Mouse (Mus musculus) frontal cortex, postnatal 25 days (tissue): ENCODE results near the gene Specc1.

Experiments
- DNase-seq, 2 experiments: peaks; one replicate each; pipeline ENCODE4 v3.0.0; 2022; ENCODE audit warnings: low spot score in 2 of 2

Gene Specc1

DNA sequence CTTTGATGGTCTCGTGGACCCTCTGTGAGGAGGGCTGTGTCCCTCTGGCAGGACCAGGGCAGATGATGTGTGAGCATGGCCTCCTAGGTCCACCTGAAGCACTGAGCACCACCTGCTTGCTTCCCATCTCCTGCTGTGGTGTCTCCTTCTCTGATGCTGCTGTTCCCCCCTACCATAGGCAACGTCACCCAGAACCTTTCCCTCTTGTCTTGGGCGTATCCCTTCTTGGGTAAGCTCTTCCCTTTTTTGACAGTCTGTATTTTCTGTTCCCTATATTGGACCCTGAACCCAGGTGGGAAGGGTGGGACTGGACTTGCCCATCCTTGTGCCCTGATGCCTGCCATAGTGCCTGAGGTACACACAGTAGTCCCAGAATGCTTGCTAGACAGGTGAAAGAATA is 56.9 kb downstream of the Specc1 start:
- no peak for DNase-seq

- DNase-seq, result no peak
Observed at GRCm38 (mm10) chr11:62015071-62015654, 58.6 kb downstream of the Specc1 start.

DNA sequence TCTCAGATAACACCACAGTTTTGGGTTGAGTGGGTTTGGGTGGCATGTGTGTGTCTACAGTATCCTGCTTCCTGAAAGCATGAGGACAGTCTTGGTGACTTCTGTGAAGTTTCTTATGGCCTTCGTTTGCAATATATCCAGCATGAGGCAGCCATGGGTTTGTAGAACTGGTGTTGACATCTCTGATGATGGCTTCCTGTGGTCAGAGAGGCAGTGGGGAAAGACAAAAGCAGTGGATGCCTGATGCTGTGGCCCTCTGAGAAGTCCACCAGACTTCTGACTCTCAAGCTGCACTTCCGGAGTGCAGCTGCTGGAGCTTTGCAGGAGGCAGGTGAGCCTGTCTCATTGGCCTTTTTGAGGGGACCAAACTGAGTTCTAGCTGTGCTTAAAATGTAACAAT is 60.4 kb downstream of the Specc1 start:
- no peak for DNase-seq

- DNase-seq, result no peak
Observed at GRCm38 (mm10) chr11:62018315-62019205, 62.0 kb downstream of the Specc1 start.

GRCm38 (mm10) chr11:62019857-62020256 is 63.3 kb downstream of the Specc1 start:
- no peak for DNase-seq

DNA sequence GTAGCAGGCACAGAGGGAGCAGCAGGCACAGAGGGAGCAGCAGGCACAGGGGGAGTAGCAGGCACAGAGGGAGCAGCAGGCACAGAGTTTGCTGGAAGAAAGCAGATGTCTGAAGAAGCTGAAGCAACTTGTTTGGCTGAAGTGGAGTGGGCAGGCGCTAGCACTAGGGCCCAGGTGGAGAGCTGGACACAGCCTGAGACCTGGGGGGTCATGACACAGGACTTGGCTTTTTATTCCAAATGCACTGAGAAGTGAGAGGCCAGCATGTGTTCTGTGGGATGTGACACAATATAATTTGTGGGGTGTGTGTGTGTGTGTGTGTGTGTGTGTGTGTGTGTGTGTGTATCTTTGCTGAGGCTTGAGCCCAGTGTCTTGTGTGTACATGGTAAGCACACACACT is 64.3 kb downstream of the Specc1 start:
- DNase-seq, result no peak

DNA sequence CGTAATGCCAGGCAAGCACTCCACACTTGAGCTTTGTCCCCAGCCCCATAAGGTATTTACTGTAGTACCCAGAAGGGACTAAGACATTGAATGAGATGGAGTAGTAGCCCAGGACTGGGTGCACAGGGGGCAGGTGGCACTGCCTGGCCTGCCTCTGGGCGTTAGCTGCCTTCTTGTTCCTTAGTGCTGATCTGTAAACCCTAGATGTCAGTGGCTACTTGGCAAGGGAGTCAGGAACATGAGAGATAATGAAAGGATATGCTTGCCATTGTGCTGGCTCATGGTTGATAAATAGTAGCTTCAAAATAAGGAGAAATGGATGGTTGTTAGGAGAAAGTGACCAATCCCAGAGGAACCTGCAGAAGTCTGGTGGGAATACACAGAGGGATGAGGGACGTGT is 65.5 kb downstream of the Specc1 start:
- DNase-seq, result no peak

GRCm38 (mm10) chr11:62022718-62023493 is 66.3 kb downstream of the Specc1 start:
- no peak for DNase-seq

DNA sequence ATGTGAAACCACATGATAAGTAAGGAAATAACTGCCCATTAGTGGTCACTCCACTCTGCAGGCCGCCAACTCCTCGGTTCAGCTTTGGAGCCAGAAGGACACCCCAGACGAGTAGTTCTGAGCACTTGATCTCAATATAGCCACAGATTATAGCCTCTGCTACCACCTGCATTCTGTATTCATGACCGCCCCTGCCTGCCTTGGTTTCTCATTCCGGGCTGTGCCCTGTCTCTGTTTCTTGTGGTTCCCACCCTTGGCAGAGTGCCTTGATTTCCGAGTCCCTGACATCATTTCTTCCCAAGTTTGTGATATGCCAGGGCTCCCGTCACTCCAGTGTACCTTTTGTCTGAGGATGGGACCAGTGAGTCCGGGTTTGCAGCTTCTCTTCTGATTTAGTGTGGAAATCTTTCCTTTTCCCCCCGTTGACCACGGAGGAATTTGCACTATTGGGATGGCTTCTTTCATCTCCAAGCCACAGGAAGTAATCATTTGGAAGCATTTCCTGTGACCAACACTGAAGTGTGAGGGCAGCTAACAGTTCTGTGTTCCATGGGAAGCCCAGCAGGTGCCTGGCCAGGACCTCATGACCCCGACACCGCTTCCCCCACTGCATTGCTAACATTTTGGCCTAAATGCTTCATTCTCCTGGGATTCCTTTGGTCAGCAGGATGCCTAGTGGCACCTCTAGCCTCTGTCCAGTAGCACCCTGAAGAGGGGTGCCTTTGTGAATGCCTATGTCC is 67.1 kb downstream of the Specc1 start:
- no peak for DNase-seq

DNA sequence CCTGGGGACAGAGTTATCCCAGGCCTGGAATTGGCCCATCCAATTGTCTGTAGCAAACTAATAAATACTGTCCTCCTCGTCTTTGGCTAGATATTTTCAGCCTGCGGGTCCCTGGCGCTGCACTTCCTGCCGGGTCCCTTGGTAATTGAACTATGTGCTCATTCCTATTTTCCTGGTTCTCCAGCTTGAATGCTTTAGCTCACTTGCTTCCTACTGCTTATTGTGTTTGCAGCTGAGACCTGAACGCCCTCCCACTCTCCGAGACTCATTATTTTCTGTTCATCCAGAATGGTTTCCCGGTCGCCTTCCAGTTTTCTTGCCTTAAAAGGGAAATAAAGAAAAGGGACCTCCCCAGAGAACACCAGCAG is 67.7 kb downstream of the Specc1 start:
- no peak for DNase-seq

- no peak for DNase-seq
Observed at GRCm38 (mm10) chr11:62024952-62025351, 68.4 kb downstream of the Specc1 start.

DNA sequence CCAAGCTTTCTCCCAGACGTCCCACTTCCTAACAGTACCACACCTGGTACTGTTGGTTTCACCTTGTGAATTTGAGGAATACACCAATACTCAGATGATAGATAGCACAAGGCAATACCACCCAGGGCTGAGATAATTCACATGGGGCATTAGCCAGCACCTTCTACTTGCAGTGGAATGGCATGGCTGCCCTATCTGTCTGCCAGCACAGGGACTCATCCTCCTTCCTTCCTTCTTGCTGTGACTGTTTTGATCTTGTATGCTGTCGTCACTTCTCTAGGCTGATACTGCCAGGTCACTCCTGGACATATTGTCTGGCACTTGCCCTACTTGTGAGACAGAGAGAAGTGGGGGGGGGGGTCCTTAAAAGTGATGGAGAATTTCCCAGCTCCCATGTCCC is 69.2 kb downstream of the Specc1 start:
- no peak for DNase-seq

GRCm38 (mm10) chr11:62026345-62026815 is 69.8 kb downstream of the Specc1 start:
- DNase-seq, result no peak

DNA sequence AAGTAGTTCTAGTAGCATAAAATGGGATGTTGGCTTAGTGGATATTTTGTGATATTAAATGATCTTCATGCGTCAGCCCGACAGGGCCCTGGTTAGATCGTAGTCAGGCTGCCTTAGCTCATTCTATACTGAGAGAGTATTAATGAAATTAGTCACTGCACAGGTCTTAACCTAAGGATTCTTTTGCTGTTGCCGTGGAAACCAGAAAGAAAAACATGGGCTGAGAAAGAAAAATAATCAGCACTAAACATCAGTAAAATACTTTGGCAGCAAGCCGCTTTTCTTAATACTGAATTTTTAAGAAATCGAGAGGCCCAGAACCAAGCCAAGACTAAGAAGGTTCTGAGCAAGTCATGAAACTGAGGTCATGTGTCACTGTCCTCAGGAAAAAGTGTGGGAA is 70.7 kb downstream of the Specc1 start:
- no peak for DNase-seq

DNA sequence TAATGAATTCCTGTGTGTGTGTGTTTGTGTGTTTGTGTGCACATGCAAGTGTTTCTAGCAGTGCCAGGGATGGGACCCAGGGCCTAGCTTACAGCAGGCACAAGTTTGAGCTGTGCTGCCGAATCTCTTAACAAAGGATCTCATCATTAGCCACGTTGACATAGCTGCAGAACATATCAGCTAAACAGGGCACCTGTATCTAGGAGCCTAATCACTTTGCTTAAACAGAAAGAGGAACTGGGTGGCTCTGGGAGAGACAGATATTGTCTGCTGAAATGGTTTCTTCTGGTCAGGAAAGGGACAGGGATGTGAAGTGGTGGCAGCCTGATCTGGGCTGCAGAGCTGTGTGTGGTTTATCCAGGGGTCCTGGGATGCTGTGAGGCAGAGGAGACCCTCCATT is 71.1 kb downstream of the Specc1 start:
- no peak for DNase-seq

GRCm38 (mm10) chr11:62029171-62029570 is 72.6 kb downstream of the Specc1 start:
- DNase-seq, result no peak

GRCm38 (mm10) chr11:62034564-62034963 is 78.0 kb downstream of the Specc1 start:
- no peak for DNase-seq

GRCm38 (mm10) chr11:62035220-62035619 is 78.7 kb downstream of the Specc1 start:
- no peak for DNase-seq

- DNase-seq, result no peak
Observed at GRCm38 (mm10) chr11:62040122-62040521, 83.6 kb downstream of the Specc1 start.

- no peak for DNase-seq
Observed at GRCm38 (mm10) chr11:62044627-62045026, 88.1 kb downstream of the Specc1 start.

GRCm38 (mm10) chr11:62045964-62046363 is 89.4 kb downstream of the Specc1 start:
- DNase-seq, result no peak
